Mouse (Mus musculus) liver, embryonic 14.5 days (tissue): ENCODE results near the gene Fbf1. TPM values are rescaled to one million over a fixed set of nuclear protein-coding genes. Genes with fewer than 3 reads are reported as not detected.

ENCODE experiments used
- ATAC-seq: fragments of 200-750 bp; cut with Nextera tagmentation; 2 replicates; pipeline ENCODE4 v1.8.0; 2017; ENCODE audit warnings: moderate number of reproducible peaks, mild to moderate bottlenecking, moderate library complexity; ENCODE audit not compliant: insufficient read depth
- DNase-seq, 3 experiments: peaks; one replicate each; pipeline ENCODE4 v3.0.0-alpha.2; 2012 to 2013; ENCODE audit warnings: low read depth in 3 of 3, low spot score in 3 of 3
- H3K27ac ChIP-seq: fragments of 300-500 bp; sonication (generic); 2 replicates; pipeline ENCODE4 v1.5.1; 2014; ENCODE audit warnings: moderate library complexity, mild to moderate bottlenecking, control low read depth, inconsistent platforms
- H3K27me3 ChIP-seq: fragments of 300-500 bp; sonication (generic); 2 replicates; pipeline ENCODE4 v1.6.1; 2014; ENCODE audit warnings: mild to moderate bottlenecking, low read length, moderate library complexity; ENCODE audit not compliant: control insufficient read depth, insufficient read depth
- H3K36me3 ChIP-seq: fragments of 300-500 bp; sonication (generic); replicated peaks from 2 replicates; pipeline ENCODE4 v1.6.1; 2014; ENCODE audit warnings: low read depth; ENCODE audit not compliant: control insufficient read depth, insufficient read depth
- H3K4me1 ChIP-seq, 2 experiments: fragments of 200-500 bp in 1 of 2; fragments of 300-500 bp in 1 of 2; sonication (generic) in 1 of 2; replicated peaks; 2 replicates each; pipeline ENCODE4 v1.6.1; 2012 to 2014; ENCODE audit warnings: antibody characterized with exemption in 1 of 2, inconsistent platforms in 1 of 2, low read length in 1 of 2; ENCODE audit not compliant: control insufficient read depth in 2 of 2, insufficient read depth in 2 of 2
- H3K4me2 ChIP-seq: fragments of 300-500 bp; sonication (generic); 2 replicates; pipeline ENCODE4 v1.6.1; 2014; ENCODE audit warnings: low read depth, mild to moderate bottlenecking, control low read depth, moderate library complexity
- H3K4me3 ChIP-seq, 2 experiments: fragments of 200-500 bp in 1 of 2; fragments of 300-500 bp in 1 of 2; sonication (generic) in 1 of 2; 2 replicates each; pipeline ENCODE4 v1.5.1; 2012 to 2014; ENCODE audit warnings: low read depth in 2 of 2, low read length in 2 of 2, mild to moderate bottlenecking in 2 of 2, control low read depth in 1 of 2, inconsistent platforms in 1 of 2, moderate library complexity in 1 of 2; ENCODE audit not compliant: insufficient read depth in 1 of 2
- H3K9ac ChIP-seq: fragments of 300-500 bp; sonication (generic); replicated peaks from 2 replicates; pipeline ENCODE4 v1.6.1; 2014; ENCODE audit warnings: mild to moderate bottlenecking, control low read depth, moderate library complexity
- H3K9me3 ChIP-seq: fragments of 300-500 bp; sonication (generic); 2 replicates; pipeline ENCODE4 v1.6.1; 2016; ENCODE audit warnings: low read length, mixed read lengths; ENCODE audit not compliant: control insufficient read depth
- CTCF ChIP-seq: IDR thresholded peaks from 2 replicates; pipeline ENCODE4 v1.5.1; 2016; ENCODE audit warnings: antibody characterized with exemption, low read depth, control low read depth
- EP300 ChIP-seq: IDR thresholded peaks from 2 replicates; pipeline ENCODE4 v1.6.1; 2016; ENCODE audit warnings: antibody characterized with exemption, low read depth
- WGBS: fragments of 180-500 bp; shearing (Covaris S2); extraction: QIAGEN DNeasy Blood & Tissue Kit; methylation state at CpG from one replicate; pipeline ENCODE4 v1.1.7; 2014; ENCODE audit not compliant: insufficient replicate concordance; 5-methylcytosine and 5-hydroxymethylcytosine counted together
- polyA plus RNA-seq, 2 experiments: library from polyadenylated mRNA; depleted of rRNA in 1 of 2; stranded (reverse) in 1 of 2; unstranded in 1 of 2; fragments of >200 nt; fragmentation: Nextera tagmentation in 1 of 2; extraction: Ambion mirVana in 1 of 2; gene quantifications; 2 replicates each; pipeline versions ENCODE4 v1.2.1 to v1.2.3; 2012 to 2014

Fbf1 gene
- polyA plus RNA-seq, 2 experiments, result 3.5 to 8.7 TPM

DNA sequence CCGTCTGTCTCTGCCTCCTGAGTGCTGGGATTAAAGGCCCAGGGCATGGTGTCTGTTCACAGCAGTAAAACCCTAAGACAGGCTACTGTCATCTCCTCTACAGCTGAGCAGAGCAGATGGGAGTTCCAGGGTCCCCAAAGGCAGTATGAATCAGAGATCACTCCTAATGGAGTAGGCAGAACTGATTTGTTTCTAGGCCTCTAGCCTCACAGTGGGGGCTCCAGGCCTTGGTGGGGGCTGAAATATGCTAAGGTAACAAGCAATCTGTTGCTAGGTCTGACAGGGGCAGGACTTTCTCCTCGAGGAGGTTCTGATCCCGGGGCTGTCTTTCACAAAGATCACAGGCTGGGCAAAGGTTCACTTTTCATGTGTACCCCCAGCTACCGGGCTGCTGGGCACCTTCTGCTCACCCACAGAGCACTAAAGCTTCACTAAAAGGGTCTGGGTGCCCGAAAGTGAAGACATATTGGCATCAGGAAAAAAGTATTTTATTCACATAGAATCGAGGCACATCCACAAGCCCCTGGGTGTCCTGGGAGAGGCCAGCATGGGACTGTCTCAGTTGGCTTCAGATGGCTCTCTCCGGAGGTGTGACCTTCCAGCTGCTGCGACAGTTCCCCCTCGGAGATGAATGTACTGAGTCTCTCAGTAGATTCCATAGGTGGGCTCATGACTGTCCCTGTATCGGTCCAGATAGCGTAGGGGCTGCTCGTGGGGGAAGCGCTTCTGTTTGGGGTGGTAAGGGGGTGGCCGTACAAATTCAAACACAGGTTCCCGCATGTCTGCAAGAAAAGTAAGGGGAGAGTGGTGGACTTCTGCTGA, 36.4 kb downstream of the Fbf1 start:
- no peaks in the 10 kb centered on the region for H3K36me3 ChIP-seq
- 77% methylated on average over 15 of the region's 15 CpGs for WGBS
- no peaks in the 10 kb centered on the region for H3K9me3 ChIP-seq
- H3K4me1 ChIP-seq, result peaks cover 3 to 12% of the 10 kb centered on the region in 2 experiments; a peak in 3 of 4 replicates
- DNase-seq (no peak), ATAC-seq (no peak)
- peak overlapping the region; percentile 54 for H3K4me2 ChIP-seq
- H3K27ac ChIP-seq, result no peak overlapping the region
- no peak overlapping the region for H3K9ac ChIP-seq
- TF ChIP-seq EP300 (no peak), CTCF (no peak)
- H3K27me3 ChIP-seq, result no peaks in the 10 kb centered on the region
- peak overlapping the region in 1 of 2 experiments; percentile 48; a peak in 1 of 4 replicates for H3K4me3 ChIP-seq

GRCm38 (mm10) chr11:116130488-116131205, 37.3 kb downstream of the Fbf1 start, which contains the start of gene Trim65:
Trim65 (minus strand) TSS chr11:116131128.
- peak; percentile 55 to 62 (median 56) for DNase-seq
- H3K4me1 ChIP-seq, result peaks cover 3 to 12% of the 10 kb centered on the region in 2 experiments; a peak in 3 of 4 replicates
- H3K4me3 ChIP-seq, result peak within 1 kb of the TSS; percentile 48 to 56
- H3K36me3 ChIP-seq, result peaks cover 3% of the 10 kb centered on the region
- no peak within 1 kb of the TSS for H3K27ac ChIP-seq
- H3K9ac ChIP-seq, result peak within 1 kb of the TSS; percentile 10
- WGBS, result under 1% methylated on average over 69 of the region's 69 CpGs
- TF ChIP-seq CTCF (peak; percentile 84), EP300 (no peak; the same call in 1 of the 2 replicates)
- H3K27me3 ChIP-seq, result no peaks in the 10 kb centered on the region
- H3K9me3 ChIP-seq, result no peaks in the 10 kb centered on the region
- ATAC-seq, result peak; percentile 79
- peak within 1 kb of the TSS; percentile 54 for H3K4me2 ChIP-seq

- H3K4me2 ChIP-seq, result peak overlapping the region; percentile 54
- DNase-seq (no peak), ATAC-seq (0 out of 2 replicates have a peak, but pooled peaks have one; percentile 1)
- H3K4me1 ChIP-seq, result peaks cover 3 to 12% of the 10 kb centered on the region in 2 experiments; a peak in 3 of 4 replicates
- H3K27ac ChIP-seq, result no peak overlapping the region
- H3K4me3 ChIP-seq, result peak overlapping the region; percentile 48 to 56
- no peaks in the 10 kb centered on the region for H3K27me3 ChIP-seq
- H3K9ac ChIP-seq, result peak overlapping the region; percentile 10
- H3K36me3 ChIP-seq, result peaks cover 4% of the 10 kb centered on the region
- WGBS, result 22% methylated on average over 8 of the region's 8 CpGs
- no peak for TF ChIP-seq CTCF
- no peak for TF ChIP-seq EP300
- no peaks in the 10 kb centered on the region for H3K9me3 ChIP-seq
Observed at GRCm38 (mm10) chr11:116129993-116130487, 37.9 kb downstream of the Fbf1 start.

DNA sequence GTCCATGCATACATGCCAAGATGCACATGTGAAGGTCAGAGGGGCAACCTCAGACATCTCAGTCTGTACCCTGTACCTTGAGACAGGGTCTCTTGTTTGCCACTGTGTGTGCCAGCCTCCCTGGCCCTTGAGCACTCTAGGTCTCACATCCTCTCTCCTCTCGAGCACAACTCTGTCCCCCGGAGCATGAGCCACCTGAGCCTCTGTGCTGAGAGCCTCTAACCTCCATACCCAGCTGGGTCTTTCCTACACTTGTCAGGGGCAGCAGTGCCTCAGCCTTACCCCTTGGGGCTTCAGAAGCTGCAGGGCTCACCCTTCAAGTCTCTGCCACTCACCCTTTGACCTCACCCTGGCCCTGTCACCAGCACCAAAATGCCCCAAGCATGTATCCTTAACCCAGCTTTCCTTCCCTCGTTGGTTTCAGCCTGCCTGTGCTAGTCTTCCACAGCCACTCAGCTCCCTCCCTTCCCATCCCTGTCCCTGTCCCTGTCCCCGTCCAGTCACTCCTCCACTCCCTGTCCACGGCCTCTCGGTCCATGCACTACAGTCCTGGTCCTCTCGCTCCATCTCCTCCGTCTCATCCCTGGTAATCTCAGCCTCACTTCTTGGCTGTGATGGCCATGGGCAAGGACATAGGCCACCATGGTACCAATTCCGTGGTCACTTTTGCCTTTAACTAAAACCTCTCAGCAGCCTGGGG, 38.7 kb downstream of the Fbf1 start:
- Histone ChIP-seq H3K36me3 (peaks cover 4% of the 10 kb centered on the region), H3K4me2 (peak overlapping the region; percentile 54), H3K9me3 (no peaks in the 10 kb centered on the region), H3K4me1 (peaks cover 3 to 12% of the 10 kb centered on the region in 2 experiments; a peak in 3 of 4 replicates), H3K27me3 (no peaks in the 10 kb centered on the region), H3K4me3 (no peak overlapping the region), H3K27ac (no peak overlapping the region), H3K9ac (no peak overlapping the region)
- ATAC-seq, result no peak
- TF ChIP-seq CTCF (no peak), EP300 (no peak)
- no peak for DNase-seq
- WGBS, result 69% methylated on average over 9 of the region's 9 CpGs
